Mouse (Mus musculus): Measurements from ENCODE around the gene Inf2. TPM values are rescaled to one million over a fixed set of nuclear protein-coding genes. Genes with fewer than 3 reads are reported as not detected.

Inf2 gene
- polyA plus RNA-seq, 1 experiment = 122 TPM

DNA sequence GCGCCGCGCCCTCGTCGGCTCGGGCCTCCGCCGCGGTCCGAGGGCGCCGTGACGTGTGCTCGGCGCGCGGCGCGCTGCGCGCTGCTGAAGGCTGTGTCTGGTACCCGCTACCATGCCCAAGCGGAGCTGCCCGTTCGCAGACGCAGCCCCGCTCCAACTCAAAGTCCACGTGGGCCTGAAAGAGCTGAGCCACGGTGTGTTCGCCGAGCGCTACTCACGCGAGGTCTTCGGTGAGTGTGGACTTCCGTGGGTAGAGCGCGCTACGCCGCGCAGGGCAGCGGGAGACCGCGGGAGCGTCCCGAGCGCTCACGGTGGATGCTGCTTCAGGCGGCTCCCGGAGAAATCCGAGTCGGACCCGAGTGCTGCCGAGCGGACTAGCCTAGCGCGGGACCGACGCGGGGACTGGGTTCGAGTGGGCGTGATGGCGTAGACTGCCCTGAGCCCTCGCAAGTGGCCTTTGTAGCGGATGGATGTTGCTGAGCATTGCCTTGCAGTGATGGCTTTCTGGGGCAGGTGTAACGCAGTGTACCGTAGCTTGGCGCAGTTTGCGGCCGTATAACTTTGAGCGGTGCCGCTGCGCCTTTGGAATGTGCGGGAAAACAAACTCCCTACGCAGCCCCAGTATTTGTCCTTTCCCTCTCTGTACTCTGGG, 56.4 kb downstream of the Inf2 start:
- Histone ChIP-seq H3K4me1 (ENCODE audit: control insufficient read depth, insufficient read depth, low read length) (peaks cover 2% of the 10 kb centered on the region; the same call in 1 of the 2 replicates), H3K4me3 (ENCODE audit: insufficient read depth, low read length) (peak overlapping the region; percentile 95), H3K27ac (ENCODE audit: insufficient read depth, low read length) (no peak overlapping the region)
- peak; percentile 65 for TF ChIP-seq POLR2A (IDR thresholded peaks at IDR 0.05; ENCODE audit: extremely low read depth, insufficient read depth, low read length)
- TF ChIP-seq CTCF (IDR thresholded peaks at IDR 0.05; ENCODE audit: extremely low read depth, insufficient read depth, low read length) = no peak

DNA sequence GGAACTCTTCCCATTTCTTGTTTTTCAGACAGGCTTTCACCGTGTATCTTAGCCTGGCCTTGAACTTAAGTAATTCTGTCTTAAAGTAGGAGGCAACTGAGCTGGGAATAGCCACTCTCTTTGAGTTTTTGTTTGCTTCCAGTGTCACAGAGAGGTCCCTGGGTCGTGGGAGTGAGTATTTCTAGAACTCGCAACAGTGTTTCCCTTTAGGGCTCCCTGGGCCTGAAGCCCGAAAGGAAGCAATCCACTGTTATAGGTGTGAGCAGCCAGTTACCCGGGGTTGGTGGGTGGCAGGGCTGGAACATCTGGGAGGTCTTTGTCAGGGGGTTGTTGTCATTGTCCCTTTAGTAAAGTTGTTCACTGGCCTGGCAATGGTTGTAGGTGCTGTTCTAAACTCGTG, 57.6 kb downstream of the Inf2 start:
- peaks cover 2% of the 10 kb centered on the region; the same call in 1 of the 2 replicates for H3K4me1 ChIP-seq (ENCODE audit: control insufficient read depth, insufficient read depth, low read length)
- no peak overlapping the region for H3K4me3 ChIP-seq (ENCODE audit: insufficient read depth, low read length)
- no peak overlapping the region for H3K27ac ChIP-seq (ENCODE audit: insufficient read depth, low read length)
- TF ChIP-seq POLR2A (IDR thresholded peaks at IDR 0.05; ENCODE audit: extremely low read depth, insufficient read depth, low read length) (no peak), CTCF (IDR thresholded peaks at IDR 0.05; ENCODE audit: extremely low read depth, insufficient read depth, low read length) (no peak)

DNA sequence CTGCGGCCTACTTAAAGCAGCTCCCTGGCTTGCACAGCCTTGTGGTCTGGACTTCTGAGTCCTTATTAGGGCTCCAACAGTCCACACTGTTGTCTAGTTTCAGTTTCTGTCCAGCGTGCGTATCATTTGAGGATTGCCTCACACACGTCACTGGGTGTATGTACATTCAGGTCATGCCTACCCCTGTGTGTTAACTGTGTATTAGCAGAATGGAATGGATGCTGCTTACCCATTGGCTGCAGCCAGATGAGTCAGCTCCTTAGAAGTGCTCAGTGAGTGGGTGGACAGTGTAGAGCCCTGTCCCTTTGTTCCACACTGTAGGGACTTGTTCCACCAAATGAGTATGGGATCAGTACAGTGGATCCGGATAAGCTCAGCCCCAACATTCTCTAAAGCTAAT, 59.5 kb downstream of the Inf2 start:
- Histone ChIP-seq H3K27ac (ENCODE audit: insufficient read depth, low read length) (no peak overlapping the region), H3K4me3 (ENCODE audit: insufficient read depth, low read length) (no peak overlapping the region), H3K4me1 (ENCODE audit: control insufficient read depth, insufficient read depth, low read length) (peaks cover 2% of the 10 kb centered on the region; the same call in 1 of the 2 replicates)
- TF ChIP-seq CTCF (IDR thresholded peaks at IDR 0.05; ENCODE audit: extremely low read depth, insufficient read depth, low read length) (no peak), POLR2A (IDR thresholded peaks at IDR 0.05; ENCODE audit: extremely low read depth, insufficient read depth, low read length) (no peak)

DNA sequence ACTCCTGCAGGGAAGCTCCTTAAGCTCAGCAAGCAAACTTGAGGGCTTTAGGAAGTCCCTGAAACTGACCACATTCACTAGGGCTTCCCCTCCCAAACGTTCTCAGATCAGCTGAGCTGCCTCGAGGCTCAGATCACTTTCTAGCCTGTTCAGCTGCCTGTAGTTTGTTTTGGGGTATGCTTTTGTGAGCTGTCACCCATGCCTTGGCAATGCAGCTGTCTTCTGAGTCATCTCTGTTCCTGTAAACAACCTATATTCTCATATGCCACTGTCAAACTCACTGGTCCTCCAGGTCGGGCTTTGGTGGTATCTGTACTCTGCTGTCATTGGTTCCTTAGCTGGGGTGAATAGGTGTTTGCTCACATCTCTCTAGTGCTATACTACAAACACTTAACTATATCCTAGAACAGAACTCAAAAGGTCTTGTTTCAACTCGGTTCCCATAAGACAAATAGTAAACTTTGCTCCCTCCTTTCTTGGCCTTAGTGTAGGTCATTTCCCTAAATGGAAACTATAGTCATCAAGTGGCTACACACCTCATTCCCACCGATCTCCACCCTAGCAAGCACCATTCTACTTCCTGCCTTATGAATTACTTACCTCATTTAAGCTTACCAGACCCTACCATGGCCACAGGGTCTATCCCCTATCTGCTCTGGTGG, 63.3 kb downstream of the Inf2 start:
- no peak overlapping the region for H3K4me3 ChIP-seq (ENCODE audit: insufficient read depth, low read length)
- TF ChIP-seq CTCF (IDR thresholded peaks at IDR 0.05; ENCODE audit: extremely low read depth, insufficient read depth, low read length) = no peak
- TF ChIP-seq POLR2A (IDR thresholded peaks at IDR 0.05; ENCODE audit: extremely low read depth, insufficient read depth, low read length) = no peak

DNA sequence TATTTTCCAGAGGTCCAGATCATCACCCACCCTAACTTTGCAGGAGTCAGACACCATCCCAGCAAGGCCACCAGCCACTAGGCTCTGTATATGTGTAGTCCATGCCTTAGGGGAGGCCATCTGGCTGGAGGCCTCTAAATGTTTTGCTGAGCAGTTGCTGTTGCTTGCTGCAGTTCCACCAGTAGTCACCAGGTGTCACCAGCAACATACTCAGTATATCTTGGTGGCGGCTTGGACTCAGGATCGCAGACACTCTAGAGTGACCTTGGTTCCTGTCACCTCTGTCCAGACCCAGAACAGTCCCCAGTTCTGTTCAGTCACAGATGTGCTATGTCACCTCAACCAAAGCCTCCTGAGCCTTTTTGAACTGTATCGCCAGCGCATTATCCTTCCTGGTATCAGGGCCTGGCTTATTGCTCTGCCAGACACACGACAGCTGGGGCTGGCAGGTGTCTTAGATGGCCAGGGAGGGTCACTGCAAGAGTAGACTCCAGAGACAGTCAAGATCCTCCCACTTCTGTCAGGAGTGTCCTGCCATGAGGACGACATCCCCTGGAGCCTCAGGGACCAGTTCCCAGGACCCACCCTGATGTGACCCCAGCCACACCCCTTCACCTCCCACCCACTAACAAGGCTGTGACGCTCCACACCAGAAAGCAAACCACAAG, 64.7 kb downstream of the Inf2 start:
- peak; percentile 97 for TF ChIP-seq CTCF (IDR thresholded peaks at IDR 0.05; ENCODE audit: extremely low read depth, insufficient read depth, low read length)
- no peak for TF ChIP-seq POLR2A (IDR thresholded peaks at IDR 0.05; ENCODE audit: extremely low read depth, insufficient read depth, low read length)
- H3K4me3 ChIP-seq (ENCODE audit: insufficient read depth, low read length) = no peak overlapping the region

More for the DNA sequence above, 63.3 kb downstream of the Inf2 start:
- Histone ChIP-seq H3K27ac (ENCODE audit: insufficient read depth, low read length) (no peak overlapping the region), H3K4me1 (ENCODE audit: control insufficient read depth, insufficient read depth, low read length) (no peaks in the 10 kb centered on the region)

DNA sequence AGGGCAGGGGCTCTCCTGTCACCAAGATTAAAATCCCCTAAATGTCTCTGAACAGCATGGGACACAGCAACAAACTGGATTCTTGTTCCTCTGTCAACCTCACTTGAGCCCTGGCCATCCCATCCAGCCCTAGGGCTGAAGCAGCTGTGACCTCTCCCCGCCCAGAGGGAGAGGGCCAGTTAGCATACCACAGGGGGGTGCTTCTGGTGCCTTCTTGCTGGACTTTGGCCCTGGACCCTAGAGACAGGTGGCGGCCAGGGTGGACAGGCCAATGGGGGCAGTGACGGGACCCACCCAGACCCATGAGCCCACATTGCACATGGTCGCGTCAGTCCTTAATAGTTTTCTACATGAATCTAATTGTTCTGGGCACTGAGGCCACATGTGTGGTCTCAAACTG, 65.5 kb downstream of the Inf2 start:
- no peak overlapping the region for H3K4me3 ChIP-seq (ENCODE audit: insufficient read depth, low read length)
- no peak for TF ChIP-seq POLR2A (IDR thresholded peaks at IDR 0.05; ENCODE audit: extremely low read depth, insufficient read depth, low read length)
- TF ChIP-seq CTCF (IDR thresholded peaks at IDR 0.05; ENCODE audit: extremely low read depth, insufficient read depth, low read length) = no peak
- no peak overlapping the region for H3K27ac ChIP-seq (ENCODE audit: insufficient read depth, low read length)
- no peaks in the 10 kb centered on the region for H3K4me1 ChIP-seq (ENCODE audit: control insufficient read depth, insufficient read depth, low read length)

More for the DNA sequence above, 64.7 kb downstream of the Inf2 start:
- no peak overlapping the region for H3K27ac ChIP-seq (ENCODE audit: insufficient read depth, low read length)
- H3K4me1 ChIP-seq (ENCODE audit: control insufficient read depth, insufficient read depth, low read length) = no peaks in the 10 kb centered on the region

DNA sequence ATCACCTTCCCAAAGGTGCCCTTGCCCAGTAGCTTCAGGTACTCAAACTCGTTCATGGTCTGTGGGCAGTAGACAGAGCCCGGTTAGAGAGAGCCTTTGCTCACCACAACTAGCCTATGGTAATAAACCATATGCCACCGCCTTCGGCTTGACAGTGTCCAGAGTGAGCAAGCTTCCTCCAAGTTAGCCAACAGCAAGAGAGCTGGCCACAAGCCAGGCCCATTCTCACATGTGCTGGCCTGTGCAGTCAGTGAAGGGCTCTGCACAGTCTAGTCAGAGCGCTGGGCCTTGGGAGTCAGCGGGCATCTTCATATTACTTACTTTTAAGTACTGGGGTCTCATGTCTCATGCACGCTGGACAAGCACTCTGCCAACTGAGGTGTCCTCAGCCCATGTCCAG, 70.0 kb downstream of the Inf2 start:
- H3K4me1 ChIP-seq (ENCODE audit: control insufficient read depth, insufficient read depth, low read length) = no peaks in the 10 kb centered on the region
- TF ChIP-seq CTCF (IDR thresholded peaks at IDR 0.05; ENCODE audit: extremely low read depth, insufficient read depth, low read length) (no peak), POLR2A (IDR thresholded peaks at IDR 0.05; ENCODE audit: extremely low read depth, insufficient read depth, low read length) (no peak)
- H3K27ac ChIP-seq (ENCODE audit: insufficient read depth, low read length) = no peak overlapping the region

DNA sequence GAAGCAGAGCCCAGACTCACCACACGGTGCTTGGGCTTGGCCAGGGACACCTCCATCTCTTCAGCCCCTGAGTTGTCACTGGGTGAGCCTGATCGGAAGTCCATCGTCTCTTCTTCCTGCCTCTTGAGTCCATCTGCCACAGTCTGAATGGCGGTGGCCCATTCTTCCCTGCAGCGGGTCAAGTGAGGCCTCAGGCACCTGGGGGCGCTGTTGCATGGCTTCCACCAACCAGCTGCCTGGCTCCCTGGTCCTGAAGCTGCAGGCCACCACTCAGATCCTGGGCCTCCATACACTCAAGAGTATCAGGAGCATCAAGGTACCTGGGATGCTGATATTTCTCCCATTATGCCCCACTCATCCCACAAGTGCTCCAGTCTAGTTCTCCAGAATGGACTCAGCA, 70.5 kb downstream of the Inf2 start:
- TF ChIP-seq CTCF (IDR thresholded peaks at IDR 0.05; ENCODE audit: extremely low read depth, insufficient read depth, low read length) (0 out of 2 replicates have a peak, but pooled peaks have one; percentile 14), POLR2A (IDR thresholded peaks at IDR 0.05; ENCODE audit: extremely low read depth, insufficient read depth, low read length) (no peak)
- Histone ChIP-seq H3K27ac (ENCODE audit: insufficient read depth, low read length) (no peak overlapping the region), H3K4me3 (ENCODE audit: insufficient read depth, low read length) (no peak overlapping the region), H3K4me1 (ENCODE audit: control insufficient read depth, insufficient read depth, low read length) (no peaks in the 10 kb centered on the region)

More for the DNA sequence above, 70.0 kb downstream of the Inf2 start:
- H3K4me3 ChIP-seq (ENCODE audit: insufficient read depth, low read length) = no peak overlapping the region

DNA sequence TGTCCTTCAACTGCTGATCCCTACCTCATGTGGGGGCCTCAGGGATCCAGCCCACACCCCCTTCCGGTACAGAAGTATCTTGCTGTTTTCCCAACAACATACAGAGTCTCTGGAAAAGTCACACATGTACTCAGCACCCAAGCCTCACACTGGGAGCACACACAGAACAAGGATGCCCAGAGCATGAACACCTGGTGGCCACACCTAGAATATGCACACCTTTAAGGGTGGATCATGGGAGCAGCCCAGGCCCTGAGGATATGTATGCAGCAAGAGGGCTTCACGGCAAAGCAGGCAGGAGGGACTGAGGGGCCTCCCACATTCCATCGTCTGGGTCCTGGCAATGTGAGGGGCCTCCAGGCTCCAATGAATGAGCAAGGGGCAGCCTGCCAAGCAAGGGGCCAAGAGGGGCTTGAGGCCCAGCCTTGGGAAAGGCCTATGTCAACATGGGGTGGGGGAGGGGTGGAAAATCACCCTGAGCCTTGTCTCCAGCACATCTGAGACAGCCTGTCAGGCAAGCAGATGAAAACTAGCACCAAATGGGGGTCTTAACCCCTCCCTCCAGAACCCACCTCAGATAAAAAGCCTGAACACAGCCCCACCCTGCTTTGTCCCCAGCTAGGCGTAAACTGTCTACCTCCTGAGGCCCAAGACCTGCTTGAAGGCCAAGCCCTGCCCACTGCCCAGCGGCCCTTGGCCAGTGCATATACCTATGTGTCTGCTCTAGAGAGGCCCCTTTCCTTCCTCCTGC, 72.2 kb downstream of the Inf2 start:
- no peak overlapping the region for H3K4me3 ChIP-seq (ENCODE audit: insufficient read depth, low read length)
- no peak for TF ChIP-seq POLR2A (IDR thresholded peaks at IDR 0.05; ENCODE audit: extremely low read depth, insufficient read depth, low read length)
- no peak for TF ChIP-seq CTCF (IDR thresholded peaks at IDR 0.05; ENCODE audit: extremely low read depth, insufficient read depth, low read length)
- peaks cover 7% of the 10 kb centered on the region for H3K4me1 ChIP-seq (ENCODE audit: control insufficient read depth, insufficient read depth, low read length)
- no peak overlapping the region for H3K27ac ChIP-seq (ENCODE audit: insufficient read depth, low read length)

All from cortical plate, adult 2 months (tissue).